Mouse (Mus musculus) mouse trophoblast stem cell (cell line): ENCODE results near the gene Pcx.

Experiments used
- in situ Hi-C, 2 experiments: fragments of 300-500 bp; cut with MseI, MboI; formaldehyde crosslinking; loops; 2 replicates in 1 of 2; 3 replicates in 1 of 2; pipeline ENCODE4 v1.15.1; 2025

Pcx gene

GRCm38 (mm10) chr19:4509986-4510963 is at the start of gene Pcx:
Gene Pcx (plus strand): TSS chr19:4510472.
- in situ Hi-C loops: no loop called here

DNA sequence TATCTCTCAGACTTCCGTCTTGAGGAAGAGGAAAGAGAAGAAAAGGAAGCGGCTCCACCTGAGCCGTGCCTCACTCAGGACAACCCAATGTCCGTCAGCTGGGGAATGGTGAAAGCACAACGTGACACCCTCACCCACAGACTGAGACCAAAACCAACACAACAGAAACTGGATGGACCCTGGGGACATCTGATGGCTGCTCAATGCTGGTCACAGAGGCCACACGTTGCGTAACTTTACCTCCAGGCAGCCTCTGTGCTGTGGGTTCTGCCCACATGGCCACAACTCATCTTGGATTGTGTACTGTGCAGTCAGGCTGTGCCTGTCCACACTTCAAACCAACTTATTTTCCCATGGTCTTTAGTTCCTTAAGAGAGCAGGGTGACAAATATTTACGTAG is 48.3 kb upstream of the Pcx start:
- in situ Hi-C loops: no loop called here

DNA sequence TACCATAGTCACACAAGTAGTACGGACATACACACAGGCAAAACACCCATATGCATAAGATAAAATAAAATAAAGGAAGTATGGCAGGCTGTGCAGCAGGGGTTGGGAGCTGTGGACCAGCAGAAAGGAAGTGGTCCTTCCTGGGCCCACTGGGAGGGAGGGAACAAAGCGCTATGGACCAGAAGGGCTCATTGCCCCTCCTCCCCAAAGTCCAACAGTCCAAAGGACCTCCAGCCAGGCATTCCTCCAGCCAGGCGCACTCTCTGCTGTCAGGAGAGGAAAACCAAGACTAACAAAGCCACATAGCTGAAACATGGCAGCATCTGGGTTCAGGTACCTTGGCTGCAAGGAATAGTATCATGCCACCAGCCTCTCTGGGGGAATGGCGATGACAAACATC is 45.6 kb upstream of the Pcx start:
- in situ Hi-C loops: no loop called here

- in situ Hi-C loops: no loop called here
Observed at GRCm38 (mm10) chr19:4468363-4468762, 41.9 kb upstream of the Pcx start.

GRCm38 (mm10) chr19:4473549-4473948 is 36.7 kb upstream of the Pcx start:
- in situ Hi-C loops: no loop called here

- in situ Hi-C loops: no loop called here
Observed at GRCm38 (mm10) chr19:4474739-4475138, 35.5 kb upstream of the Pcx start.

- in situ Hi-C loops: no loop called here
Observed at GRCm38 (mm10) chr19:4475224-4475925, 34.9 kb upstream of the Pcx start.

DNA sequence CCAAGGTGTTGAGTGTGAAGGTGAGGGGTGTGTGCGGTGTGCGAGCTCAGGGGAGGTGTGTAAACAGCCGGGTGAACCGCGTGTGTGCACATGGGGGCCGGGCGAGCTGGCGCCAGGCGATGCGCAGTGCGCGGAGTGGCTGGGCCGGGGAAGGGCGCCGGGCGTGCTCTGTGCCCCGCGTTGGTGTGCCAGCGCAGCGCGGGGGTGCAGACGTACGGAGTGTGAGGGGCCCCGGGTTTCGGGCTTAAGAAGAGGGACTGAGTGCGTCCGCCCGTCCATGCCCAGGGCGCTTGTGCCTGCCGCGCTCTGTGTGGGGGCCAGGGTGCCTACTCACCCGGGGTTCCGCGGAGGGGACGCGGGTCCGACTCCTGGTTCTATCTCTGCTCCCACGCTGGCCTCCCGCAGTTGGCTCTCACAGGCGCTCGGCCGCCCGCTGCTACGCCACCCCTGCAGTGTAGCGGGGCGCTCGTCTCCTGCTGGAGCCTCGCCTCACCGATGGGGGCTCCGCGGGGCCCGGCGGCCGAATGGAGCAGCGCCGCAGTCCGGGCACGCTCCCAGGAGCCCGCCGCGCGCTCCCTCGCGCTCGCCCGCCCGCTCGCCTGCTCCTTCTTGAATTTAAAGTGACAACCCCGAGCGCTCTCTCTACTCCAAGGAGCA is 33.5 kb upstream of the Pcx start:
- in situ Hi-C loops: no loop called here

DNA sequence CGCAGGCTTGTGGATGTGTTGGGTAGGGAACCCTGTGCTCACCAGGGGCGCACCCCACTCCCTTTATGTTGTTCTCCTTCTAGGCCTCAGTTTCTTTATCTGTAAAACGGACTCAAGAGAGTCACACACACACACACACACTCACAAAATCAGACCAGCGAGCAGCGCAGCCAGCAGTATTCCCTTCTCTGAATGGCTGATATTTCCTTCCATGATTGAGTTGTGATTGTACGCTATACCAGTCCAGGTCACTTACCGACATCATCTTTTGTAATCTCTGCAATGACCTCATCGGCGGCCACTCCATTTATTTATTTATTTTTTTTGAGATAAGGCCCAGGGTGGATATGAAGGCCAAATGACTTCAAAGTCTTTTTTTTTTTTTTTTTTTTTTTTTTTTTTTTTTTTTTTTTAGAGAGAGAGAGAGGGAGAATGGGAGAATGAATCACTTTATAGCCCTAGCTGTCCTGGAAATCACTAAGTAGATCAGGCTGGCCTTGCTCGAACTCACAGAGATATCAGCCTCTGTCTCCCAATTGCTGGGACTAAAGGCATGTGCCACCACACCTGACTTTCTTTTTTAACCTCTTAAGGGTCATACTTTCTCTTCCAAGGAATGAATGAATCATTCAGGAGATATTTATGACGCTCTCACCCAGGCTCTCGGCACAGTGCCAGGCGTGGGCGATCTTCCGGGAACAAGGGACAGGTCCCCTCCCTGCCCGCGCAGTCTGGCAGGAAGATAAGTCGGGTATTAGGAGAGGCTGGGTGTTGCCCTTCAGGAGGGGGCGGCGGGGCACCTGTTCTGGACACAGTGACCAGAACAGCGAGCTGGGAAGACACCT is 32.7 kb upstream of the Pcx start, which contains the start of gene Syt12:
TSS of gene Syt12 (minus strand) at position 103 of the 845 bp plus-strand sequence.
- in situ Hi-C loops: no loop called here

- in situ Hi-C loops: no loop called here
Observed at GRCm38 (mm10) chr19:4478190-4478516, 32.1 kb upstream of the Pcx start.

GRCm38 (mm10) chr19:4480041-4480440 is 30.2 kb upstream of the Pcx start:
- in situ Hi-C loops: no loop called here

DNA sequence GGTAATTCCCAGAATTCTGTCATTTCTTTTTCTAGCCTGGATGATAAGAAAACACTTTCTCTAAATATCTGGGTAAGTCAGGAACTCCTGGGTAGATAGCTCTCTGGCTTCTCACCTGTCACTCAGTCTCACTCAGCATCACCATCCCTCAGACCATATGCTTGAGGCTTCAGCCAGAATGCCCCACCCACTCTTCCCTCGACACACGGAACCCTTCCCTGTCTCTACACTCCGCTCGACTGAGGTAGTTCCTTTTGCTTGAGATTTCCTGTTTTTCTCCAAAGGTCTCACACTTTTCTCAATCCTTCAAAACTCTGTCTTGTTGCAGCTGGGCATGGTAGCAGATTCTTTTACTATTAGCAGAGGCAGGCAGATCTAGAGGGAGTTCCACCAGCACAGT is 28.9 kb upstream of the Pcx start:
- in situ Hi-C loops: no loop called here

DNA sequence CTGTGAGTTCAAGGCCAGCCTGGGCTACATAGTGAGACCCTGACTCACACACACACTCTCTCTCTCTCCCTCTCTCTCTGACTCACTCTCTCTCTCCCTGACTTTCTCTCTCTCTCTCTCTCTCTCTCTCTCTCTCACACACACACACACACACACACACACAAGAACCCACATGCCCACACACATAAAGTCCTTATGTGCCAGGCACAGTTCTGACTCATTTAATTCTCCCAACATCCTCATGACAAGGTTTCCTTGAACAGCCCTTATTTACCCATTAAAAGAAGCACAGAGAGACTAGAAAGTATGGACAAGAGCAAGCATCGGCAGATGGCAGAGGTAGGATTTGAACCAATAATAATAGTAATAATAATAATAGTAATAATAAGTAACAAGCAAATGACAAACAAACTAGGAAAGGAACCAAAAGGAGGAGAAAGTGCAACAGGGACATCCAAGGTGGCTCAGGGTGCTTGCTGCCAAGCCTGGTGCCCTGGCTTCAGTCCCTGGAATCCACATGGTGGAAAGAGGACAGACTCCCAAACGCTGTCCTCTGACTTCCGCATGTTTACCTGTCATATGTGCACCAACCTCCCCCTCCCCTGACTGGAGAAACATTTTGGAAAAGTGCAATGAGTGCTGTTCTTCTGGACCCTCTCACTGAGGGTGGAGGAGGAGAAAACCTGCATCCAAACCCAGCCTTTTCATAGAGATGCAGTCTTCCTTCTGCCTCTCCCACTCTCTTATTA is 28.0 kb upstream of the Pcx start:
- in situ Hi-C loops: no loop called here

DNA sequence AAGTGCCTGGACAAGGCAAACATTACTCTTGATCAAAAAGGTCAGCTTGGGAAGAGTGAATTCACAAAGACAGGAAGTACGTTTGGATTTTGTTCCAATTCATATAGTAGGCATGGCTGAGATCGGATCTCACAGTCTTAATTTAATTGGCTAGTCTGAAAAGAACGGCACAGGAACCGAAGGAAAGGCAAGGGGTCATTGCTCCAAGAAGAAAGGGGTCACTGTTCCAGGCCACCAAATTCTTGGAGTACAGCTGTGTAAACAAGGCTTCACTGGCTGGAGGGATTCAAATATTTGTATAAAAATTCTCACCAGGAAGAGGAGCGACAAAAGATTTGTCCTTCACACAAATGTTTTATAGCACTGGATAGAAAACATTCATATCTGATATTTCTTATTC is 25.3 kb upstream of the Pcx start:
- in situ Hi-C loops: no loop called here

- in situ Hi-C loops: no loop called here
Observed at GRCm38 (mm10) chr19:4487877-4488276, 22.4 kb upstream of the Pcx start.

DNA sequence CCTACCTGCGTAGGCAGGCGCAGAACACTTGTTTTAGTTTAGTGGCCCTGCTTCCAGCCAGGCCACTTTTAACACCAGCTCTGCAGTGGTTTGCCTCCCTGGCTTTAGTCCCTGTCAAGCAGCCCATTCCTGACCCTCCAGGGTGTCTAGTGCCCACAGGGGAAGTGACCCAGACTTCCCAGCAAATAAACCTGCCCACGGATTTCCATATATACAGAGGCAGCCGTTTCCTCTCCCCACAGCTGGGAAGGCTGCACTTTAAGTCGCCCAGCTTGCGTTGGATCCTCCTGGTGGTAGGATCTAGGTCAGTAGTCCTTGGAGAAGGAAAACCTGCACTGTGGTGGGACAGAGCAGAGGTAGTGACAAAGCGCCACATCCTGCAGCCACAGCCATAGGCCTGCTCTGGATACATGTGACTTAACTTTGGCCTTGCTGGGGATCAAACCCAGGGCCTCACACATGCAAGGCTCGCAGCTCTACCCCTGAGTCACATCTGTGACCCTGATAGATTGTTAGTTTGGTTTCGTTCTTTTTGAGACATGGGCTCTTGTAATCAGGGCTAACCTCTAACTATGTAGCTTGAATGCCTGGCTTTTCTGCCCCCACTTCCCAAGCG is 19.1 kb upstream of the Pcx start:
- in situ Hi-C loops: no loop called here

GRCm38 (mm10) chr19:4492526-4493296 is 17.6 kb upstream of the Pcx start:
- in situ Hi-C loops: no loop called here

GRCm38 (mm10) chr19:4494707-4495106 is 15.6 kb upstream of the Pcx start:
- in situ Hi-C loops: no loop called here

GRCm38 (mm10) chr19:4495814-4496213 is 14.5 kb upstream of the Pcx start:
- in situ Hi-C loops: no loop called here
